Mouse (Mus musculus) kidney, postnatal 36 days (tissue): ENCODE measurements around the gene Gprc5a.
A peak's percentile ranks its signal among the peaks of the same experiment; 100 is the strongest.

Experiments used
- DNase-seq, 2 experiments: peaks; one replicate each; pipeline ENCODE4 v3.0.0; 2021 to 2022; ENCODE audit warnings: mixed read lengths in 2 of 2

Gprc5a gene

DNA sequence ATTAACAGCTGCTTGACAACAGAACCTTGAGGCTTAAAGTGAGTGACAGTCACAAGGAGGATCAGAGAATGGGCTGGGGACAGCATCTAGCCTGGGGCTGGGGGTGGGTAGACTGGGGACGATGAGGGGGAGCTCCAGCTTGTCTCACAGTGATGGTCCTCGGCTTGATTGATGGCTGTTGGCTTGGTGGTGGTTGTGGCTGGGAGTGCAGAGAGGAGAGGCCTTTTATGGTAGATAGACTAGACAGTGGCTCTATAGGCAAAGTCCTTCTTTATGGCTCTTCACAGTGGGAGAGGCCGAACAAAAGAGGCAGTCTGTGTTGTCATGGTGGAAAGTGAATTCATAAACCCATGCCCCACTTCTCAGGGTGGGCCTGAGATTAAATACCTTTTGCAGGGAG lies 10.8 kb downstream of the Gprc5a start:
- DNase-seq = no peak

- peak in 1 of 2 experiments; percentile 23 for DNase-seq
Observed at GRCm38 (mm10) chr6:135078420-135078819, 13.0 kb downstream of the Gprc5a start.

DNA sequence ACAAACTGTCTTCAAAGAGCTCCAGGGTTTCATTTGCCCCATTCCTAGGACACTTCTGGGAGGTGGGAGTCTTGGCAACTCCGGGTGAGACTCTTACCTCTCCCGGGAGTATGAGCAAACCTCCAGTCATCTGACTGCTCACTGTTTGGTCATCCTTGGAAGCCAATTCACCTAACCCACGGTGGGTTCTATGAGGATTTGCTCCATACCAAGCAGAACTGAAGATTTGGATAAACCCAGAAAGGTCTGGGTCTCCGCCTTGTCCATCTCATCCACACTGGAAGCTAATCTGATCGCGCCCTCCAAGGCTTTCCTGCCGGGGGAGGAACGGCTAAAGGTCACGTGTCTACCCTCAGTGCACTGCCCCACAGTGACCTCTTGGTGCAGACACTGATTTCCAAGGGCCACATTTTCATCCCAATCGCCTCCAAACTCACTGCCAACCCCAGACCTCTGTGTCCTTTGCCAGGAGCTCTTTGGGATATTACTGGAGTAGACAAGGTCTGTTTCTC lies 18.6 kb downstream of the Gprc5a start:
- DNase-seq = no peak

- DNase-seq = no peak
Observed at GRCm38 (mm10) chr6:135085703-135086102, 20.3 kb downstream of the Gprc5a start.

- peak; percentile 60 to 86 for DNase-seq
Observed at GRCm38 (mm10) chr6:135087721-135088451, 22.4 kb downstream of the Gprc5a start.

- peak in 1 of 2 experiments; percentile 40 for DNase-seq
Observed at GRCm38 (mm10) chr6:135089786-135090185, 24.3 kb downstream of the Gprc5a start.

DNA sequence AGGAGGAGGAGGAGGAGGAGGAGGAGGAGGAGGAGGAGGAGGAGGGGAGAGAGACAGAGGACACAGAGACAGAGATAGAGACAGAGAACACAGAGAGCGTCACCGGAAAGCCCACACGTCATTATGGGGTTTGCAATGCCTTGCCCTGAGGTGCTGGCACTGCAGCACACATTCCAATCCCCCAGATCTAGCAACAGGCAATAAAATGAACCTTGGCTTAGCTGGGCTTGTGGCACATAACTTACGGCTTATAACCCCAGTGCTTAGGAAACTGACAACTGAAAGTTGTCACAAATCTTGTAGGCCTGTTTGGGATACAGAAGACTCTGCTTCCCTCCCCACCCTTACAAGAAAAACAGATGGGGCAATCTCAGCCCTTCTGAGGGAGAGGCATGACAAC lies 25.2 kb downstream of the Gprc5a start:
- no peak for DNase-seq

- DNase-seq = no peak
Observed at GRCm38 (mm10) chr6:135092798-135093470, 27.5 kb downstream of the Gprc5a start.

- DNase-seq = no peak
Observed at GRCm38 (mm10) chr6:135100787-135101472, 35.5 kb downstream of the Gprc5a start.

DNA sequence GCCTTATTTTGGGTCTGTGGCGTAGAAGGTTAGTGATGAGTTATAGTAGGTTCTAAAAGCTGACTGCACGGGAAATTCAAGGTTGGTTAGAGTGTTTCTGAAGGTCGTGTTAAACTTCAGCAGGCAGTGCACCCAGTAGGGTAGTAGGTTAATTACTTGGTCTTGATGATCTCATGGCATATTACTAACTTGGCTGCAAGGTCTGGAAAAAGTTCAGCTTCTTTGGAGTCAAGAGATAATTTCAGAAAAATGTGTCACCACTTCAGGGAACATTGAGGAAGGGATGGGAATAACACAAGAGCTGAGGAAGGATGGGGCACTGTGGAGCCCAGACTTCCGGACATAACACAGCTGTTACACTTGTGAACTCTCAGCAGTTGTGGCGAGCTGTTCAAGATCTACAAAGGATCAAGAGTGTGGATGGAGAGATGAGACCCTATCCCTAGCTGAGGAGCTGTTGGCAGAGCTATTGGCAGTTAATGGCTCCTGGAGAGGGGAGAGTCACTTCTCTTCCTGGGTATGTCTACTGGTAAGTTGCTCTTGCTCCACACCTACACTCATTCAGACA lies 37.4 kb downstream of the Gprc5a start:
- no peak for DNase-seq

DNA sequence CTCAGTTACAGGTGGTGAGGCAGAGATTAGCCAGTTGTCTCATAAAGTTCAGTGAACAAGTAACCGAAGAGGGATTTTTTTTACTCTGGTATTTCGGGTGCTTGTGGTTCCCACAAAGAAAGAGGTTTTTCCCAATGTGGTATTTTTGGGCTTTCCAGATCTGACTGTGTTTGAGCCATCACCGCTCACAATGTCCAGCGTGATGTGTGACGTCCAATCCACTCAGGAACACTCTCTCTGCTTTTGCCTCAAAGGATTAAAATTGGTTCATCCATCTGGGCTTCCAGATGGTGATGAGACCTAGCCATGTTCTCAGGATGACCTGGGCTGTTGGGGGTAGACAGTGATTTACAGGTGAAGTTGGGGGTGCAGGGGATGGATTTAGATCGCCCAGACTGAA lies 41.6 kb downstream of the Gprc5a start:
- no peak for DNase-seq

DNA sequence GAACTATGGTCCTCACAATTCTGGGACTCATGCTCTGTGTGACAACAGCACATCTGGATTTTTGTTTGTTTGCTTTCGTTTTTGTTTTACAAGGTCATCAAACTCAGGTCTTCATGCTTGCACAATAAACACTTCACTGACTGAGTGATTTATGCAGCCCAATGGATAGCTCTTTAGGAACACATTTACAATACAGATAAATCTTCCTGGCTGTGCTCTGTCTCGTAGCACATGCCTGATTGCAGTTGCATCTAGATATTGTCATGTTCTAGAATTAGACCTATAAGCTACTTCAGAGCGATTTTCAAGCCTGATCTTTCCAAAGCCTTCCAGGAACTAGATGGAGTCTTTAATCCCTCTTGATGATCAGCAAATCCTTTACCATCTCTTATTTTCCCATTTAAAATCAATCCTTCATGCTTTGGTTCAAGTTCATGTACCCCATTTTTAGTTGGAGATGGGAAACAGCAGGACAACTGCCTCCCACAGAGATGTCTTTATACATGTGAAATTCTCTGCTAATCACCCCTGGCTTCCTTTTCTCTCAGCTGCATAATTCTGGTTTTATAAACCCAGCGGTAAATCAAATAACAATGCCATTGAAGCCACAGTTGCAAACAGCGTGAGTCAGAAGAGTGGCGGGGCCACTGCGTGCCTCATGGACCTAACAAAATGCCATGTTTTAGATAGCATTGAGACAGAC lies 47.1 kb downstream of the Gprc5a start:
- DNase-seq = no peak

DNA sequence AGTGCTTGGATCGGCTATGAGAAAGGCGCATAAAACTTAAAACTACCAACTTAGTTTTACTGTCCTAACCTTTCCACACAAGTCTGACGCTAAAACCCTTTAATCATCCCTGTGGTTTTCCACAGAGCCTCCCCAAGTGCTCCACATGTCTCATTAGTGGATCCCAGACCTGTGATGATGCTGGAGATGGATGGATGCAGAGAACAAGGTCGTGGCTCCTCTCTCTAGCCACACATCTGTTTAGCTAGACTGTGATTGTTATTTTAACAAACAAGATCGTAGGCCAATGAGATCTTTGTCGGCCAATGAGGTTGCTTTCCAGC lies 47.6 kb downstream of the Gprc5a start:
- DNase-seq = no peak

GRCm38 (mm10) chr6:135116479-135116878 lies 51.0 kb downstream of the Gprc5a start:
- DNase-seq = no peak

- no peak for DNase-seq
Observed at GRCm38 (mm10) chr6:135118183-135118582, 52.7 kb downstream of the Gprc5a start, which contains the start of gene Gprc5d. TSS of gene Gprc5d (minus strand) at chr6:135118283.

- no peak for DNase-seq
Observed at GRCm38 (mm10) chr6:135124755-135125380, 59.4 kb downstream of the Gprc5a start.

DNA sequence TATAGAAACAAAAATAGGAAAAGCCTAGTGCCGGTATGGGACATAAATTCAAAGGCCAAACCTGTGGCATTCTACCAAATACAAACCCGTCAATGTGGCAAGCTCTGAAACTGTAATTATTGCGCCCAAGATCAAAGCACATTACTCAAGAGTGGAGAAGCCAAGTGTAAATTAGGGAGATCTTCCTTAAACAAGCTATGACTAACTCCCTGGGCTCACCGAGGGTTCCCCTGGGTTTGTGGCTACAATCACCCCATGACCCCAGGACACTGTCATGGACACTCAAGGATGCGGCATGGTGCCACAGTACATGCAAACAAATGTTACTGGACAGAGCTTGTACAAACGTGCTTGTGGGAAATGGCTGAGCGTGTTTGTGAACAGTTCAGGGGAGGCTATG lies 67.6 kb downstream of the Gprc5a start:
- no peak for DNase-seq

DNA sequence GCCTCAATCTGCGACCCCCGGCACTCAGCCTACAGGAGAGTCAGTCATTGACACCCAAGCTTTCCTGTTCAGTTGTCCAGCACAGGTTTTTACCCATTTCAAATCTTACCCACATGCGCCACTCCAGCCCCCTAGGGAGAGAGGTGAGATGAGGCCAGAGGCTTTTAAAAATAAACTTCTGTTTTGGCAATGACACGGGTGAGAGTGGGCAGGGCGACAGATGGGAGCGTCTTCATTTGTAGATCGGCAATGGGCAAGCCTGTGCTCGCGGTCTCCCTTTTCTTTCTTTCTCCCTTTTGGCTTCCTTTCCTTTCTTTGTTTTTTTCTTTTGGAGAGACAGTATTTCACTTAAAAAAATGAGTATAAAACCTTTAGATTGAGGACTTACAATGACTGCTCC lies 68.0 kb downstream of the Gprc5a start:
- DNase-seq = no peak
